Mouse (Mus musculus) spleen, adult 2 months (tissue): ENCODE measurements around the gene Scfd2. TPM values are rescaled to one million over a fixed set of nuclear protein-coding genes. Genes with fewer than 3 reads are reported as not detected.

Source experiments
- DNase-seq, 2 experiments: peaks; one replicate each; pipeline versions ENCODE4 v3.0.0 to v3.0.0-alpha.2; 2012 to 2021; ENCODE audit warnings: low spot score in 2 of 2, low read depth in 1 of 2
- H3K27ac ChIP-seq: fragments of 200-500 bp; 2 replicates; pipeline ENCODE4 v1.5.1; 2012; ENCODE audit warnings: low read length, inconsistent platforms; ENCODE audit not compliant: insufficient read depth
- H3K27me3 ChIP-seq: fragments of 200-500 bp; 2 replicates; pipeline ENCODE4 v1.6.1; 2012; ENCODE audit warnings: mild to moderate bottlenecking, moderate library complexity, low read length, inconsistent platforms; ENCODE audit not compliant: control insufficient read depth, insufficient read depth
- H3K36me3 ChIP-seq: fragments of 200-500 bp; 2 replicates; pipeline ENCODE4 v1.6.1; 2012; ENCODE audit warnings: mild to moderate bottlenecking, low read length, inconsistent platforms; ENCODE audit not compliant: control insufficient read depth, insufficient read depth
- H3K4me1 ChIP-seq: fragments of 200-500 bp; 2 replicates; pipeline ENCODE4 v1.6.1; 2011; ENCODE audit warnings: inconsistent platforms; ENCODE audit not compliant: control insufficient read depth, insufficient read depth, insufficient read length
- H3K4me3 ChIP-seq: fragments of 200-500 bp; 2 replicates; pipeline ENCODE4 v1.5.1; 2011; ENCODE audit warnings: mild to moderate bottlenecking, inconsistent platforms; ENCODE audit not compliant: insufficient read depth, insufficient read length; ENCODE audit errors: extremely low read depth
- CTCF ChIP-seq: fragments of 200-500 bp; IDR thresholded peaks from 2 replicates; pipeline ENCODE4 v1.5.1; 2011; ENCODE audit warnings: mild to moderate bottlenecking, inconsistent platforms; ENCODE audit not compliant: insufficient read depth, insufficient read length, insufficient replicate concordance; ENCODE audit errors: extremely low read depth
- POLR2A ChIP-seq: fragments of 200-500 bp; IDR thresholded peaks from 2 replicates; pipeline ENCODE4 v1.6.1; 2011; ENCODE audit warnings: low read depth, low read length, inconsistent platforms
- WGBS: fragments of 180-500 bp; shearing (Covaris S2); methylation state at CpG from one replicate; pipeline ENCODE4 v1.1.7; 2018; 5-methylcytosine and 5-hydroxymethylcytosine counted together
- polyA plus RNA-seq: library from polyadenylated mRNA; depleted of rRNA; stranded (reverse); fragments of >200 nt; gene quantifications from 2 replicates; pipeline ENCODE4 v1.2.3, GENCODE M21; 2012

Gene Scfd2
- polyA plus RNA-seq, 1 experiment = 9.5 TPM

DNA sequence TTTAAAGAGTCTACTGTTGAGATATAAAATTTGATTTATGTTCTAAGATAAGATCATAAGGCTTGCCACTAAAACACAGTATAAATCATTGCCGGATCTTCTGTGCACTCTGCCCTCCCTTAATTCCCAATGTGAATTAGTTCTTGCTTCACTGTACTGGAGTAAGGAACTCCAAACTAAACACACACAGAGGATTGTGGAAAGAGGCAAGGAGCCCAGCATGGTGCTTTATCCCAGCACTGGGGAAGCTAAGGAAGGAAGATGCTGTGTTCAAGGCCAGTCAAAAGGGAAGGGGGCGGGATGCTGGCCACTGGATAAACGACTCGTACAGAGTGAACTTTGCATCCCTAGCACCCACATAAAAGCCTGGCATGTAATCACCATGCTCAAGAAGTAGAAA lies 51.1 kb downstream of the Scfd2 start:
- Histone ChIP-seq H3K4me1 (no peaks in the 10 kb centered on the region), H3K4me3 (no peak overlapping the region), H3K27ac (no peak overlapping the region), H3K27me3 (no peaks in the 10 kb centered on the region), H3K36me3 (no peaks in the 10 kb centered on the region)
- TF ChIP-seq POLR2A (no peak), CTCF (no peak)
- DNase-seq = no peak
- WGBS = 92% methylated on average over 4 of the region's 4 CpGs

- 78% methylated on average over 4 of the region's 4 CpGs for WGBS
- Histone ChIP-seq H3K27me3 (no peaks in the 10 kb centered on the region), H3K4me3 (no peak overlapping the region), H3K4me1 (no peaks in the 10 kb centered on the region), H3K27ac (no peak overlapping the region), H3K36me3 (no peaks in the 10 kb centered on the region)
- DNase-seq = no peak
- TF ChIP-seq CTCF (no peak), POLR2A (no peak)
Observed at GRCm38 (mm10) chr5:74479947-74480346, 51.6 kb downstream of the Scfd2 start.

DNA sequence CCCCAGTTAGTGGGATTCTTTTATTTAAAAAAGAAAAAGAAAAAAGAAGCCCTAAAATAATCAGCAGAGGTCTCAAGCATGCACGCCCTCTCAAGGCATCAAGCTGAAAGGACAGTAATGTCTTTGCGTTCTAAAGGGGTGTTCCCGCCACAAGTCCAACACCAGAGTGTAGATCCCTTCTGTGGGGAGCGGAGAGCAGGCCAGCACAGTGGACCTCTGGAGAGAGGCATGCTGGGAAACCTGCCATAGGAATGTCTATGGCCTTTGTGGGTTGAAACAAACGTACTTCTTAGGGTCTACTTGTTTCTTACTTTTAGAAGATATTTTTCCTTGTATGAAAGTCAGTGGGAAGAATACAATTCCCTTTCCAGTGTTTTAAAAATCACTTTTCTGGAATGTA lies 52.4 kb downstream of the Scfd2 start:
- Histone ChIP-seq H3K27ac (no peak overlapping the region), H3K4me1 (no peaks in the 10 kb centered on the region), H3K27me3 (no peaks in the 10 kb centered on the region), H3K36me3 (no peaks in the 10 kb centered on the region), H3K4me3 (no peak overlapping the region)
- no peak for DNase-seq
- TF ChIP-seq CTCF (no peak), POLR2A (no peak)
- WGBS = 85% methylated on average over 5 of the region's 5 CpGs

GRCm38 (mm10) chr5:74476551-74476950 lies 55.0 kb downstream of the Scfd2 start:
- DNase-seq = no peak
- no peaks in the 10 kb centered on the region for H3K27me3 ChIP-seq
- no peak overlapping the region for H3K4me3 ChIP-seq
- H3K4me1 ChIP-seq = no peaks in the 10 kb centered on the region
- no peaks in the 10 kb centered on the region for H3K36me3 ChIP-seq
- TF ChIP-seq POLR2A (no peak), CTCF (no peak)
- H3K27ac ChIP-seq = no peak overlapping the region
- WGBS = 89% methylated on average over 10 of the region's 10 CpGs

DNA sequence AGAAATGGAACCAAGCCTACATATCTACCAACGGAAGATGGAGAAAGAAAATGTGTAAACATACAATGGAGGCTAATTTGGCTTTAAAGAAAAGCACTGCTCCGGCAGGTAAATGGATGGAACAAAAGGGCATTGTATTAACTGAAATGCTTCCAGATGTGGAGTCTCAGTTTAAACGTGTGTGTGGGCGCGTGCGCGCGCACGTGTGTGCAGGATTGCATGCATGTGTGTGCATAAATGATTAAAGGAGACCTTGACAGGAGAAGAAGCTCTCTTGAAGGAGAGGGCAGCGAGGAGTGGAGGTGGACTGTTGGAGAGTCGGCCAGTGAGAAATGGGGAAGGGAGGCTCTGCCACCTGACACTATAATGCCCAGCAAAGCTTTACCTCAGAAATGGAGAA lies 58.4 kb downstream of the Scfd2 start:
- WGBS = 95% methylated on average over 11 of the region's 11 CpGs
- H3K36me3 ChIP-seq = no peaks in the 10 kb centered on the region
- H3K4me3 ChIP-seq = no peak overlapping the region
- TF ChIP-seq CTCF = no peak
- TF ChIP-seq POLR2A = no peak
- no peak for DNase-seq
- no peaks in the 10 kb centered on the region for H3K27me3 ChIP-seq
- no peaks in the 10 kb centered on the region for H3K4me1 ChIP-seq
- no peak overlapping the region for H3K27ac ChIP-seq

DNA sequence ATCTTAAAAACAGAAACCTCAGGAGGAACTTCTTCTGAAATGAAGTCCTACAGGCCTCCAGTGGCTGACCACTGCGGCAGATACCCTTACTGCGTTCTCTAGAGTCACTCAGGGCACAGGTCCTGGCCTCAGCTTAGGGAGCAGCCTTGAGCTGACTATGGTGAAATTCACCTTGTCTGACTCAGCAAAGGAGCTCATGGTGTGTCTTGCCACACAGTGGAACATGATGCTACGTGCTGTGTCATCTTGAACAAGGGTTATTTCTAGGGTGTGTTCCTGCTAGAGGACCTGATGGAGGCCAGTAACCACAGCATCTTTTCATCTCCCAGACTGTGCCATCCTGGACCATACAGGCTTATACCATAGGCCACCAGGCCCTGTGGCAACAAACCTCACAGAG lies 60.7 kb downstream of the Scfd2 start:
- H3K27ac ChIP-seq = no peak overlapping the region
- WGBS = 85% methylated on average over 3 of the region's 3 CpGs
- H3K36me3 ChIP-seq = no peaks in the 10 kb centered on the region
- no peak overlapping the region for H3K4me3 ChIP-seq
- TF ChIP-seq CTCF (no peak), POLR2A (no peak)
- H3K4me1 ChIP-seq = no peaks in the 10 kb centered on the region
- DNase-seq = no peak
- no peaks in the 10 kb centered on the region for H3K27me3 ChIP-seq

DNA sequence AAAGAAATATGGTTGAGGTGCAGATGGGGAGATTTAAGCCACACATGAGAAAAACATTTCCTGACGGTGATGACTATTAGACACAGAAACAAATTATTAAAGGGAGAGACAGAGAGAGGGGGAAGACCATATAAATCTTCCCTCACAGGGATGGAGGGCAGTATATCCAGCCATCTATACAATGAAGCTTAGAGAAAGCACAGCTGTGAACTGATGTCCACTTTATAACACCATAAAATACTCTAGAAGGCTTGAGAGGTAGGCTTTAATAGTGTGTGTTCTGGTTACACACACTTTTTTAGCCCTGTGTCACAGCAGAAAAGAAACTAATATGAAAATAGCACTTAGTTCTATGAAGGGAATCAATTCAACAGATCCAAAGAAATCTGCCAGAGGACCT lies 61.9 kb downstream of the Scfd2 start:
- WGBS = 97% methylated on average over 1 of the region's 1 CpGs
- Histone ChIP-seq H3K27ac (no peak overlapping the region), H3K36me3 (no peaks in the 10 kb centered on the region), H3K27me3 (no peaks in the 10 kb centered on the region), H3K4me1 (no peaks in the 10 kb centered on the region), H3K4me3 (no peak overlapping the region)
- no peak for DNase-seq
- no peak for TF ChIP-seq POLR2A
- TF ChIP-seq CTCF = no peak

GRCm38 (mm10) chr5:74467753-74468152 lies 63.8 kb downstream of the Scfd2 start:
- TF ChIP-seq CTCF (no peak), POLR2A (no peak)
- DNase-seq = no peak
- WGBS = 77% methylated on average over 3 of the region's 3 CpGs
- Histone ChIP-seq H3K4me1 (no peaks in the 10 kb centered on the region), H3K36me3 (no peaks in the 10 kb centered on the region), H3K4me3 (no peak overlapping the region), H3K27me3 (no peaks in the 10 kb centered on the region), H3K27ac (no peak overlapping the region)
